Mouse (Mus musculus) T-helper 17 cell (primary cell): ENCODE measurements around the gene Slc35b2.

Source experiments
- in situ Hi-C, 2 experiments: fragments of 300-600 bp; cut with MboI, MseI; formaldehyde crosslinking; loops; 1 replicate in 1 of 2; 2 replicates in 1 of 2; pipeline ENCODE4 v1.15.1; 2025; ENCODE audit warnings: high pct_unique_total_duplicates in 2 of 2

Slc35b2 gene

DNA sequence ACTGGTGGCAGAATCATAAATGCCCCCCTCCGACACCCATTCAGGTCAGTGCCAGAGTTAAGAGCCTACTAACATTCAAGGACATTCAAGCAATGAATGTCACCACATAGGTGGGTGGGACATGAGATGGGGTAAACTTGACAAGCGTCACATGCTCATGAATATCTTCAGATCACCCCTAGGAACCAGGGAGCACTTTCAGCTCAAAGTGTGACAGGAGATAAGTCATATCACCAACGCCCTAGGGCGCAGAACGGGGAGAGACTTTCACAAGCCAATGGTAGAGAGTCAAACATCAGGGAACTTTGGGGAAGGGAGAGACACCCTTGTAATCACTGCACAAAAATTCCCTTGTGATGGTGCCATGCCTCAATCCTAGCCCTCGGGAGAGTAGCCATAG lies 18.5 kb downstream of the Slc35b2 start:
- in situ Hi-C loops: loop anchor here in 1 of 2 experiments (5.0 kb wide), 1 partner anchor 45 kb away; no protein-coding TSS in a partner anchor

DNA sequence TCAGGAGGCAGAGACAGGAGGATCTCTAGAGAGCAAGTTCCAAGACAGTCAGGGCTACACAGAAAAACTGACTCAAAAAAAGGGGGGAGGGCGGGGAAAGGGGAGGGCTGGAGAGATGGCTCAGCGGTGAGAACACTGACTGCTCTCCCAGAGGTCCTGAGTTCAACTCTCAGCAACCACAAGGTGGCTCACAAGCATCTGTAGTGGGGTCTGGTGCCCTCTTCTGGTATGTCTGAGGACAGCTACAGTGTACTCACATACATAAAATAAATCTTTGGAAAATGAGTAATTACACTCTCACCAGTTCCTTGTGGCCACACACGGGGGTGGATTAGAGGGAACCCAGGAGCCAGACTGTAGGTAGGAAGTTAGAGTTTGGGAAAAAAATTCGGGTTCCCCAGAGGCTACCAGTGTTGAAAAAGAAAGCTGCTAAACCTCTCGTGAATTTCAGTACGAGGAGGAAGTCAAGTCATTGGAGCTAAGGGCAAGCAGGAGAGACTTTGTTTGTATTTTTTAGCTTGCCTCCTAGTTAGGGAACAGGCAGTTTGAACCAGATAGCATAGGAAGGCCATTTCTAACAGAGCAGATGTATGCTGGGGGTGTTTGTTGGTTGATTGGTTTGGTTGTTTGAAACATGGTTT lies 19.2 kb downstream of the Slc35b2 start:
- in situ Hi-C loops: loop anchor here in 1 of 2 experiments (5.0 kb wide), 1 partner anchor 44 kb away; no protein-coding TSS in a partner anchor

DNA sequence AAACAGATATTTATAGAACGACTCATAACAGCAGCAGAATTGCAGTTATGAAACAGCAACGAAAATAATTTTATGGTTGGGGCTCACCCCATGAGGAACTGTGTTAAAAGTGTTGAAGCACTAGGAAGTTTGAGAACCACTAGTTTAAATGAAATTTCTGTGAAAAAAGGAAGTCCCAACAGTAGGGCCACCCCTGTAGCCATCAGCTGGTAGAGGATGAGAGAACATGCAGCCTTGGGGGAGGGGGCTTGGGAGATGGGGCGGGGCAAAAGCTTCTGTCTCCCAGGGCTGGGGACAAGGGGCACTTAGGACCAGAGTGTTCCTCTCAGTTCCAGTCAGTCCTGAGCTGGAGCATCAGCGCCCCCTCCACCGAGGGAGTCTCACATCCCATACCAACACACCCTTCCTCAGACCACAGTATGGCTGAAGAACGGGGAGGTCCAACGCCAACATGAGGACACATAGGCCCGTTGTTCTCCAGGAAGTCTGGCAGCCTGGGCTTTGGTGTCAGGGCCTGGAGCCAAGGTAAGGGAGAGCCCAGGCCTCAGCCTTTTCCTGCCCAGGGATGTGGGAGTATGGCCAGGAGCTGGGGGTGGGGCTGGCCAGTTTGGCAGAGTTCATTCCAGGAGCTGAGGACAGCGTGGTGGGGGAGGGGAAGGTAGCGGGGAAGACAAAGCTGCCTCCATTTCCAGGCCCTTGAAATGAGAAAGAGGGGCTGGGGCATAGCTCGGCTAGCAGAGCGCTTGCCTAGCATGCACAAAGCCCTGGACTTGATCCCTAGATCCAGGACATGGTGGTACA lies 20.6 kb downstream of the Slc35b2 start:
- in situ Hi-C loops: loop anchor here in 1 of 2 experiments (5.0 kb wide), 1 partner anchor 43 kb away; no protein-coding TSS in a partner anchor

DNA sequence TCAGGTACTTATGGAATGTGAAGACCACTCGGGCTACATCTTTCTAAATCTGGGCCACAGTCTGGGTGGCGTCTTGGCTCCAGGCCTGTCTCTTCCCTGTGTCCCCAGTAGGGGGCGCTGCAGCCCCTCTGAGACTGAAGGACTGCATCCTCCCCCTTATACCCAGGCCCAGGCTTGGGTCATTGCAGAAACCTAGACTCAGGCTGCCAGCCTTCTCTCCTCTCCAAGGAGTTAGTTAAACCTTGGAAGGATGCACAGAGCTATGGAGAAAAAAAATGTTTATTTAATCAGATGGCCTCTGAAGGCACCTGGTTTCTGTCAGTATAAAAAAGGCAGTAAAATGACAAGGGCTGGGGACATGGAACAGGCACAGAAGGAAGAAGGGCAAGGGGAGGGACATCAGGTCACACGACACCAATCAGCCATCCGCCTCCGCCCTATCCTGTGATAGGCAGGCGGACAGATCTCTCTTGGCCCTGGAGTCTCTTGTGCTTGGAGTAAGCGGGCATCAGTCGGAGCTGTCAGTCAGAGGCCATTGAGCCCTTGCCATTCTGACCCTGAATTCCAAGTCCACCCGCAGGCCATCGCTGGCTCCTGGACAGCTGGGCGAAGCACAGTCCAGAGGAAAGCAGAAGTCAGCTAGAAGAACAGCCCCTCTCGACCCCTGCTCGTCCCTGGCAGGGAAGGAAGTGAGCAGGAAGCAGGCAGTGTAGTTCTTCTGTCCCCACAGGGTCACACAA lies 21.4 kb downstream of the Slc35b2 start:
- in situ Hi-C loops: loop anchor here (5.0 kb wide), 2 partner anchors 42 to 52 kb away; no protein-coding TSS in a partner anchor

DNA sequence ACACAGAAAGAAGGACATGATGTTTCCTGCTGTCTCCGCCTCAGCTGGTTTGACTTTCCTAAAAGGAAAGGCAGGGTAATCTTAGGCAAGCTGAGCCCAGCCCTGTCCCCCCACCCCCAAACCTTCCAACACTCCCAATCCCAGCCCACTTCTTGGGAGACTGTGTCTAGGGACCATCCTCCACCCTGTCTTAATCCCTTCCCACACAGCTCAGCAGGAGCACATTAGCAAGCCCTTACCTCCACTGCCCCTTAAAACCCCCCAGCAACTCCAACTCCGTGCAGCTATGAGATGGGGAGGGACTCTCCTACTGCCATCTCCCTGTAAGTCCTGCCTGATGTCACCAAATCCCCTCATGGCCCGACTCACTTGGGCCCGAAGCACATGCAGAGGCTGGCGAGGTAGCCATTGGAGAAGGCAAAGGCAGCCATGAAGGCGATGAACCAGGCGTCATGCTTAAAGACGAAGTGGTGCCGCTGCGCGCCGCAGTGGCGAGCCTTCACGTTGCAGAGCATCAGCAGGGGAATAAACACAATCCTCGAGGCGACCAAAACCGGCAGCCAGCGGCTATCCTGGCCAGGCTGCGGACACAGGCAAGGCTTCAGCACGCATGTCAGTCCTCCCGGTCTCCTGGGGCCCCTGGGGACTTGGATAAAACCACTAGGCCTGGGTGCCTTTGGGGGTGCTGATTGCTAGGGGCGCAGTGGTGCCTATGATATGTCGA lies 22.2 kb downstream of the Slc35b2 start:
- in situ Hi-C loops: loop anchor here in 1 of 2 experiments (5.0 kb wide), 1 partner anchor 51 kb away; no protein-coding TSS in a partner anchor

DNA sequence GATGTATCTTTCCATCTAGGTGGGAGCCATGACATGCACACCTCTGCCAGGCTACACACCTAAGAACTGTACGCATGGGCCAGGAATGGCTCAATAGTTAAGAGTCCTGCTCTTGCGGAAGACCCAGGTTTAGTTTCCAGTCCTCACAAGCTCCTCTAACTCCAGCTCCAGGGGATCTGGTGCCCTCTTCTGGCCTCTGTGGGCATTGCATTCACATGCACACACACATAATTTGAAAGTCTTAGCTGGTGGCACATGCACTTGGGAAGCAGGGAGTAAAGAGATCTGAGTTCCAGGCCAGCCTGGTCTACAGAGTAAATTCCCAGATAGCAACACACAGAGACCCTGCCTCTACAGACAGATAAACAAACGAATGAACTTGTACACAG lies 22.8 kb downstream of the Slc35b2 start:
- in situ Hi-C loops: loop anchor here in 1 of 2 experiments (5.0 kb wide), 1 partner anchor 51 kb away; no protein-coding TSS in a partner anchor

DNA sequence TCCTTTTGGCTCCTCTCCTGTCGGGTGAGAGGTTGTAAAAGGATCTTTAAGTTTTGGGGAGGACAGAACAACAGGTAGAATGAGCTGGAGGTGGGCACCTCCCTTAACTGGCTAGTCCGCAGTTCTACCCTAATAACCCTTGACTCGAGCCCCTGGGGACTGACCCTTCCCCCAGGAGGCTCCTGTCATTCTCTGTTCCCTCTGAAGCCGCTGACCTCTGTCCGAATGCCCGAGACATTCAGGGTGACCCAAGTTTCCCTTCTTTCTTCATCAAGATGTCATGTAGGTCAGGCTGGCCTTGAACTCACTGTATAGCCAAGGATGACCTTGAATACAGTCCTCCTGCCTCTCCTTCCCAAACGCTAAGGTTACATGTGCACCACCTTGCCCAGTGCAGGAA lies 24.7 kb downstream of the Slc35b2 start:
- in situ Hi-C loops: loop anchor here in 1 of 2 experiments (5.0 kb wide), 1 partner anchor 49 kb away; no protein-coding TSS in a partner anchor

DNA sequence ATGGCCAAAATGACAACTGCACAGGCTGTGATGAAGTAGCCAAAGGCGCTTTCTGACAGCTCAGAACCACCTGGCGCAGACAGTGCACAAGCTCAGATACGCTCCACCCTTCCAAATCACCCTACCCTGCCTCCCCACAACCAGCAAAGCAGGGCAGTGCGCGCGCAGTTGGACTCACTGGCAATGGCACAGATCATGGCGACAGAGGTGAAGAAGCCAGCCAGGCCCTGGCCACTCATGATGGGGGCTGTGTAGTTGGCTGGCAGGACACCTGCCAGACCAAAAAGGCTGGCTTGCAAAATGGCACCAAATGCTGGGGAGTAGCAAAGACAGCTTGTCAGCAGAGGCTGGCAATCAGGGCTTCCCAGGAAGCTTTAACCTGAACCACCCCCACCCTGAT lies 25.6 kb downstream of the Slc35b2 start:
- in situ Hi-C loops: loop anchor here in 1 of 2 experiments (5.0 kb wide), 1 partner anchor 48 kb away; no protein-coding TSS in a partner anchor

DNA sequence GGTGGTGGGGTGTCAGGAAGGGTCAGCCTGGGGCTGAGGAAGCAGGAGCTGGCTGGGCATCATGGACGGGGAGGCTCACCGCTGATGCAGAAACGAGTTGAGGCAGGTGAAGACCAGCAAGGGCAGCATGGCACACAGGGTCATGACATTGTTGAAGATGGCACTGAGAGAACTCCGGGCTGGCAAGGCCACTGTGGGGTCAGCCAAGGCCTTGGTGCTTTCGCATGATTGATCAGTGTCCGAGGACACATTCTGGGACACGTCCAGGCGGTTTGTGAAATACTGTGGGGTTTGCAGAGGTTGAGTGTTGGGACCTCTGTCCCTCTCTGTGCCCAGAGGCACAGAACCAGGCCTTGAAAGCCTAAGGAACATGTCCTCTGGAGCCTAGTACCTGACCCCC lies 26.2 kb downstream of the Slc35b2 start:
- in situ Hi-C loops: loop anchor here in 1 of 2 experiments (5.0 to 10.0 kb wide), 2 partner anchors 47 to 1625 kb away; no protein-coding TSS in a partner anchor

DNA sequence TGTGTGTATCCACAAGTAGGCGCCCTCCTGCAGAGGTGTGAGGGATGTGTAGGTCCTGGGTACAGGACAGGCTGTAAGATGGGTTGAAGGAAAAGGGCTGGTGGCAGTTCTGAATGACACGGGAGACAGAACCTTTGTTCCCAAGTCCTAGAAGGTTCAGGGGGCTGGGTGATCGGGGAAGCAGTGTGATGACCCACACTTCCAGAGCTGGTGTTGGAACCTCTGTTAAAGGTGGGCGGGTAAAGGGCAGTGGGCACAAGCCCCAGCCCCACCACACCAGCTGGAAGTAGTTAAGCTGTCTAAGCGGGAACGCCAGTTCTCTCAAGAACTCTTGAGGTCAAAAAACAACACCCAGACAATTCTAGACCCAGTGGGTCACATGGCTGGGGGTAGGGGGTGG lies 26.7 kb downstream of the Slc35b2 start:
- in situ Hi-C loops: loop anchor here in 1 of 2 experiments (10.0 kb wide), 1 partner anchor 1624 kb away; no protein-coding TSS in a partner anchor

DNA sequence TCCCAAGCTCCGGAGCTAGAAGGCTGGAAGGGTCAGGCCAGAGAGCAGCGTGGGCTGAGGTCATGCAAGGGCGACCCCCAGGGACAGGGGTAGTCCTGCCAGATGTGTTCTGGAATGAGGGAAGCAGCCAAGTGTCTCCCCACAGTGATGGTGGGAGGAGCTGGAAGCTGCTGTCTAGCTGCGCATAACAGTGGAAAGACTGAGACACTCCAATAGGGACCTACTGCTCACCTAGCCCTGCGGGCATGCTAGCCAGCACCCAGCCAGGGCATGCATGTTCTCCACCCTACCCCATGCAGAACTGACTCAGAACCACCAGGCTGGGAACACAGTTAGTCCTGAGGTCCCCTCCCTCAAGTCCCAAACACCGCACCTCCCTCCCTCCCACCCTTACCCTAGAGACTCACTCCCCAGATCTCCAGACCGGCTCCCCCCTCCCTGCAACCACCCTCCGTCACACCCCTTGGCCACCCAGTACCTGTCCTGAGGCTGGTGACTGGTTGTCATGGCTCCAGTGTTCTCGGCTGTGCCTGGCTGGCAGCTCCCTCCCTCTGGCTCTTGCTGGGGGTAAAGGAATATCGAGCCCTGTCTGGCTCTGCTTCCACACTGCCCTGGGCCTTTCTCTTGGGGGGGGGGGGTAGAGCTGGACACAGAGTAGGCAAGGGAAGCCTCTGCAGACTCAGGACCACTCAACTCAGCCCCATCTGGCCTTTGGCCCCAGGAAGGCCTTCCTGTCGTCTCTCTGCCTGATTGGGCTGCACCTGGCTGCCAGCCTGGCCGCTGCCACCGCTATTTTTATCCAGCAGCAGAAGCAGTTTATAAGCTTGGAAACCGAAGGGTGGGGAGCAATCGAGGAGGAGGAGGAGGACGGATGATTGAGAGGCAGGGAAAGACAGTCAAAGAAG lies 28.3 kb downstream of the Slc35b2 start:
- in situ Hi-C loops: loop anchor here in 1 of 2 experiments (10.0 kb wide), 1 partner anchor 1623 kb away; no protein-coding TSS in a partner anchor

DNA sequence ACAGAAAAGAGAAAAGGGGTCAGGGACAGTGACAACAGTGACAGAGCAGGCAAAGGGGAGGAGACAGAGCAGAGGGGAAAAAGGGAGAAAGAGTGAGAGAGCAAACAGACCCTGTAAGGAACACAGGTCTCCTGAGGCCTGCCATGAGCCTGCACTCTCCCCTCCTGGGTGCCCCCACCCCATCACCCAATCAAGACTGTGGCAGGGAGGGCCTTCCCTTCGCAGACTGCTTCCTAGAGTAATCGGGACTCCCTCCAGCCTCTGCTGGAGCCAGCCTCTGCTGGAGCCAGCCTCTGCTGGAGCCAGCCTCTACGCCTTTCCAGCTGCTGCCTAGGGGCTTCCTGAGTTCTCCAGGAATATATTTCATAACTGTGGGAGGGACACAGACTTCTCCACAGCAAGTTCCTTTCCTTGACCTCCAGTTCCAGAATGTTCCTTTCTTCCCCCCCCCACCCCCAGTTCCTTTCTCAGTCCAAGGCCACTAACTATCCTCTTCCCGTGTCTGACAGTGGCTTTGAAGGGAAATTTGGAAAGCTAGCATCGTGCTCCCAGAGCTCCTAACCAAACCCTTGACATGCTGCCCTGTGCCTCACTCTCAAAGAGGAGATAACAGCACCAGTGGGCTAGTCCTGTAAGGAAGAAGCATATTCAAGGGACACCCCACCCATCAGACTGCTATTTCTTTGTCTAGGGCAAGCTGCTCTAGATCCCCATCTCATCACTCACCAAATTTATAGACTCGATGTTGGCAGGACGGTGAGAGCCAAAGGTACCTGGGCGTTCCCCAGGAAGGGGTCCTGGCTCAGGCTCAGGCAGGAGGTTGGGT lies 29.1 kb downstream of the Slc35b2 start:
- in situ Hi-C loops: loop anchor here in 1 of 2 experiments (10.0 kb wide), 1 partner anchor 1622 kb away; no protein-coding TSS in a partner anchor

DNA sequence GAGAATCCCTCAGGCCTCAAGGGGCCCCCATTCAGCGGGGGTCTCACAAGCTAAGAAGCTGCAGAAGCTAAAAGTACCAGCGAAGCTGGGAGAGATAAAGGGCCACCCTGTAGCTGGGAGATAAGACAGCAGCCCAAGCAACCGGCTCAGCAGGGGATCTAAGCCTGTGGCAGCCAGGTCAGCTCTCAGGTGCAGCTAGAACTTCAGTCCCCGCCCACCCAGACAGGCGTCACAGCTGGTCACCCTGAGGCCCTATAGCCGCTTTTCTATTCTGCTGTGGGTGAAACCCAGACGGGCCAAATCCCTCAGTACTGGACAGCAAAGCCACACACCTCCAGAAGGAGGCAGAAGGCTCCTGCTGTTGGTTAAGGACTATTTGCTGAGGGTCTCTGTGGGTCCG lies 29.8 kb downstream of the Slc35b2 start:
- in situ Hi-C loops: loop anchor here in 1 of 2 experiments (10.0 kb wide), 1 partner anchor 1621 kb away; no protein-coding TSS in a partner anchor

DNA sequence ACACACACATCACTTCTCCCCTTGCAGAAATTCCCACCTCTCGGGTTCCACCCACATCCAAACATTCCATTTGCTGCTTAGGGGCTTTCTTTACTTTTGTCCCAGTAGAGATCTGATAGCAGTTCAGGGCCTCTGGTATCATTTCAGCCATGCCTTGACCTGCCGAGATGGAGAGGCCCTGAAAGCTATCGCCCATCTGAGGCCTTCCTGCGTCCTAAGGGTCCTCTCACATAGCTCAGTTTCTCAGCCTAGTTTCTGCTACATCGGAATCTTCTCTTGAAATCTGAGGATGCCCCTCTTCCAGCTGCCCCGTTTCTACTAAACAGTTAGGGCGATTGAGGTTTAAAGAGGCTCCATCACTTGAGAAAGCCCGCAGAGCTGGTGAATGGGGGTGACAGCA lies 30.5 kb downstream of the Slc35b2 start:
- in situ Hi-C loops: loop anchor here in 1 of 2 experiments (10.0 kb wide), 1 partner anchor 1621 kb away; no protein-coding TSS in a partner anchor

DNA sequence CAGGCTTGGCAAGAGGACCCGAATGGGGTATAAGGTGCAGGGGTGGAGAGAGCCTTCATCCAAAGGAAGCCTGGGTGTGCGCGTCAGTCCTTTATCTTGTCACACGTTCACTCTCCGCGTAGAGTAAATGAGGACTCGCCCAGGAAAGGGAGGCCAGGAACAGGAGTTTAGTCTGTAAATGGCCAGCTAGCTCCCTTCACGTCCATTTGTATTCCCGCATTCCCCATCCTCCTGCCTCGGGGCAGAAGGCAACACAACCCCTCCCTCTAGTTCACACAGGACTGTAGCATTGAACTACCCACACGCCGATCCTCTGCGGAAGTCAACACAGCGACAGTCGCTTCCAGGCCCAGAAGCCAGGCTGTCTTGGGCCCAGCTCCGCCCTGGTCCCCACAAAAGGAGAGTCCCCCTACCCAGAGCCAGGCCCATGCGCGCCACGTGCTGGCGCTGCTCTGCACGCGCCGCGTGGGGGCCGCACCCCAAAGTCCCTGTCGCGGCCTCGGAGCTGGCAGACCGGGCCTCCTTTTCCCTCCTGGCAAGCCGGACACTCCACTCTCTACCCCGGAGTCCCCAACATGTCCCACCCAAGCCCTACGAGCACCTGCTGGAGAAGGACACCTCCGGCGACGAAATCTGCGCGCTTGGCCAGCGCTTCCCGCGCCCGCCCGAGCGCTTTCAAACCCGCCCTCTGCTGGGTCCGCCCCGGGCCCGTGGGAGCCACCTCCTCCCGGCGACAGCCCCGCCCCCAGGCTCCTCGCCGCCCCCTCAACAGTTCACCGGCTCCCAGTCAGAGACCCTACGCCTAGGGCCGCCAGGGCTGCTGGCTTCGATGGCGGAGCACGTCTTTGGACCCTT lies 31.4 kb downstream of the Slc35b2 start:
- in situ Hi-C loops: loop anchor here in 1 of 2 experiments (10.0 kb wide), 1 partner anchor 1620 kb away; no protein-coding TSS in a partner anchor

DNA sequence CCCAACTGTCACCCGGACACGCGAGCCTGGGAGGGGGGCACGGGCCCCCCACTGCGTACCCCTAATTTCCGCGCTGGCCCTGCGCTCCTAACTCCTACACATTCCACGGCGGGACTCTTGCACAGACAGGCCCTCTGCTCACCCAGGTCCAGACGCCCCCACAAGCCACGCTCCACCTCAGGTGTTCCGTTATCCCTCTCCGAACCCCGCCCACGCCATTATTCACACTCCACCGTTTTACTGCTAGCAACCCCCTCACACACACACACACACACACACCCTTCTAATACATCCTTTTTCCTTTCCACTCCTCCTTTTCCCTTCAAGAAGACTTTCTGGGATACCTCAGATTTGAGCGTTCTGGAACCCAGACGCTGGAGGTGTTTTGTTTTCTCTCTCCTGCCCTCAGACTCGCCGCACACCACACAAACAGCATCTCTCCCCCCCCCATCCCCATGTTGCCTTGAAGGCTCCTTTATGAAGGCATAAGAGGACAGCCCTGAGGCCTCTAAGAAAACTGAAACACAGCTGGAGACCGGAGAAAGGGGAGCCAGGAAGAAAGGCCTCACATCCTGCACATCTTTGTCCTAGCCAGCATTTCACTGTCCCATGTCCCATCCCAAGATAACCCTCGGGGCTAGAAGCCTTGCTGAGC lies 32.2 kb downstream of the Slc35b2 start:
- in situ Hi-C loops: loop anchor here in 1 of 2 experiments (10.0 kb wide), 1 partner anchor 1619 kb away; no protein-coding TSS in a partner anchor
